Mouse (Mus musculus) myocyte (in vitro differentiated cells): ENCODE data around the gene Sox5. TPM values are rescaled to one million over a fixed set of nuclear protein-coding genes. Genes with fewer than 3 reads are reported as not detected.

Source experiments
- H3K27me3 ChIP-seq: one replicate; pipeline ENCODE4 v1.6.1; 2011; ENCODE audit not compliant: control insufficient read depth, insufficient read depth, insufficient read length
- H3K36me3 ChIP-seq: one replicate; pipeline ENCODE4 v1.6.1; 2011; ENCODE audit not compliant: control insufficient read depth, insufficient read depth
- H3K4me2 ChIP-seq: one replicate; pipeline ENCODE4 v1.6.1; 2011; ENCODE audit warnings: low read depth, control low read depth
- H3K4me3 ChIP-seq: one replicate; pipeline ENCODE4 v1.5.1; 2011; ENCODE audit warnings: mild to moderate bottlenecking, control low read depth, moderate library complexity
- H3K79me2 ChIP-seq: one replicate; pipeline ENCODE4 v1.6.1; 2011; ENCODE audit not compliant: control insufficient read depth, insufficient read depth
- H3ac ChIP-seq: one replicate; pipeline ENCODE4 v1.6.1; 2011; ENCODE audit not compliant: control insufficient read depth, insufficient read length
- CEBPB ChIP-seq: IDR thresholded peaks from 2 replicates; pipeline ENCODE4 v1.6.1; 2011; ENCODE audit warnings: mild to moderate bottlenecking, moderate library complexity; ENCODE audit not compliant: poor library complexity, insufficient read depth, severe bottlenecking
- E2F4 ChIP-seq: IDR thresholded peaks from one replicate; pipeline ENCODE4 v1.6.1; 2011; ENCODE audit warnings: mild to moderate bottlenecking, control low read depth, moderate library complexity; ENCODE audit not compliant: insufficient read depth
- MAX ChIP-seq: IDR thresholded peaks from one replicate; pipeline ENCODE4 v1.6.1; 2011; ENCODE audit warnings: low read depth, mild to moderate bottlenecking, control low read depth
- MYOD1 ChIP-seq, 3 experiments: IDR thresholded peaks; one replicate each; pipeline ENCODE4 v1.6.1; 2011; ENCODE audit warnings: control low read depth in 2 of 3, low read depth in 2 of 3, mild to moderate bottlenecking in 2 of 3, moderate library complexity in 1 of 3; ENCODE audit not compliant: insufficient read length in 2 of 3, control insufficient read depth in 1 of 3
- MYOG ChIP-seq, 3 experiments: IDR thresholded peaks; one replicate each; pipeline ENCODE4 v1.6.1; 2011; ENCODE audit warnings: control low read depth in 2 of 3, low read depth in 2 of 3, mild to moderate bottlenecking in 2 of 3; ENCODE audit not compliant: insufficient read length in 2 of 3, control insufficient read depth in 1 of 3, insufficient read depth in 1 of 3
- POLR2A ChIP-seq: IDR thresholded peaks from one replicate; pipeline ENCODE4 v1.6.1; 2011; ENCODE audit warnings: low read depth, mild to moderate bottlenecking, control low read depth, moderate library complexity; ENCODE audit not compliant: insufficient read length
- POLR2AphosphoS2 ChIP-seq: IDR thresholded peaks from one replicate; pipeline ENCODE4 v1.6.1; 2011; ENCODE audit warnings: low read depth, control low read depth; ENCODE audit not compliant: insufficient read length
- REST ChIP-seq: IDR thresholded peaks from one replicate; pipeline ENCODE4 v1.6.1; 2011; ENCODE audit warnings: mild to moderate bottlenecking, control low read depth, moderate library complexity; ENCODE audit not compliant: insufficient read depth, insufficient read length
- SRF ChIP-seq: IDR thresholded peaks from one replicate; pipeline ENCODE4 v1.6.1; 2011; ENCODE audit warnings: low read depth; ENCODE audit not compliant: control insufficient read depth, insufficient read length
- TCF12 ChIP-seq: IDR thresholded peaks from one replicate; pipeline ENCODE4 v1.6.1; 2011; ENCODE audit warnings: mild to moderate bottlenecking, control low read depth; ENCODE audit not compliant: poor library complexity, insufficient read depth, severe bottlenecking
- TCF3 ChIP-seq: IDR thresholded peaks from one replicate; pipeline ENCODE4 v1.6.1; 2011; ENCODE audit warnings: low read depth, control low read depth; ENCODE audit not compliant: insufficient read length
- USF1 ChIP-seq: IDR thresholded peaks from one replicate; pipeline ENCODE4 v1.6.1; 2011; ENCODE audit warnings: low read depth, mild to moderate bottlenecking, control low read depth, moderate library complexity
- polyA plus RNA-seq: library from polyadenylated mRNA; unstranded; fragments of >200 nt; fragmentation: generic; extraction: Trizol; gene quantifications from one replicate; pipeline ENCODE4 v1.2.1, GENCODE M21; 2012; ENCODE audit warnings: missing spikeins

Gene Sox5
- polyA plus RNA-seq, 1 experiment: 0.50 TPM

GRCm38 (mm10) chr6:144297131-144297530, 484.6 kb downstream of the Sox5 start:
- Histone ChIP-seq H3ac (no peak overlapping the region), H3K36me3 (no peaks in the 10 kb centered on the region)
- TF ChIP-seq MYOD1 (IDR thresholded peaks at IDR 0.05; ENCODE audit: control insufficient read depth in 1 of 3, insufficient read length in 2 of 3, low read depth in 2 of 3): no peak
- TF ChIP-seq TCF3: no peak
- no peak for TF ChIP-seq TCF12
- no peak for TF ChIP-seq POLR2A
- TF ChIP-seq CEBPB: no peak
- no peak for TF ChIP-seq SRF
- no peak for TF ChIP-seq USF1

GRCm38 (mm10) chr6:144291526-144291925, 490.3 kb downstream of the Sox5 start:
- Histone ChIP-seq H3K27me3 (no peaks in the 10 kb centered on the region), H3K36me3 (no peaks in the 10 kb centered on the region), H3K79me2 (no peaks in the 10 kb centered on the region), H3K4me3 (no peak overlapping the region), H3ac (no peak overlapping the region), H3K4me2 (no peak overlapping the region)
- TF ChIP-seq SRF: no peak
- no peak for TF ChIP-seq POLR2A
- no peak for TF ChIP-seq TCF12
- no peak for TF ChIP-seq MAX
- no peak for TF ChIP-seq MYOD1 (IDR thresholded peaks at IDR 0.05; ENCODE audit: control insufficient read depth in 1 of 3, insufficient read length in 2 of 3, low read depth in 2 of 3)
- no peak for TF ChIP-seq REST
- no peak for TF ChIP-seq USF1

More at GRCm38 (mm10) chr6:144297131-144297530, 484.6 kb downstream of the Sox5 start:
- H3K4me3 ChIP-seq: no peak overlapping the region
- no peaks in the 10 kb centered on the region for H3K79me2 ChIP-seq
- H3K4me2 ChIP-seq: no peak overlapping the region
- H3K27me3 ChIP-seq: no peaks in the 10 kb centered on the region

- no peaks in the 10 kb centered on the region for H3K27me3 ChIP-seq
- H3K4me2 ChIP-seq: no peak overlapping the region
- no peaks in the 10 kb centered on the region for H3K36me3 ChIP-seq
- TF ChIP-seq MAX (no peak), MYOD1 (IDR thresholded peaks at IDR 0.05; ENCODE audit: control insufficient read depth in 1 of 3, insufficient read length in 2 of 3, low read depth in 2 of 3) (no peak), E2F4 (no peak), POLR2AphosphoS2 (no peak), USF1 (no peak), TCF12 (no peak), CEBPB (no peak), POLR2A (no peak), MYOG (IDR thresholded peaks at IDR 0.05; ENCODE audit: control insufficient read depth in 1 of 3, insufficient read depth in 1 of 3, insufficient read length in 2 of 3, low read depth in 2 of 3) (no peak), SRF (no peak), TCF3 (no peak), REST (no peak)
- H3K79me2 ChIP-seq: no peaks in the 10 kb centered on the region
- H3K4me3 ChIP-seq: no peak overlapping the region
- H3ac ChIP-seq: no peak overlapping the region
Measured at GRCm38 (mm10) chr6:144286122-144286521, 495.7 kb downstream of the Sox5 start.

- Histone ChIP-seq H3K79me2 (no peaks in the 10 kb centered on the region), H3K4me3 (no peak overlapping the region), H3K4me2 (no peak overlapping the region), H3K36me3 (no peaks in the 10 kb centered on the region), H3ac (no peak overlapping the region), H3K27me3 (no peaks in the 10 kb centered on the region)
- no peak for TF ChIP-seq REST
- no peak for TF ChIP-seq POLR2A
- TF ChIP-seq TCF12: no peak
- TF ChIP-seq MAX: no peak
- TF ChIP-seq TCF3: no peak
- no peak for TF ChIP-seq MYOD1 (IDR thresholded peaks at IDR 0.05; ENCODE audit: control insufficient read depth in 1 of 3, insufficient read length in 2 of 3, low read depth in 2 of 3)
- TF ChIP-seq POLR2AphosphoS2: no peak
- TF ChIP-seq USF1: no peak
- no peak for TF ChIP-seq CEBPB
- no peak for TF ChIP-seq MYOG (IDR thresholded peaks at IDR 0.05; ENCODE audit: control insufficient read depth in 1 of 3, insufficient read depth in 1 of 3, insufficient read length in 2 of 3, low read depth in 2 of 3)
- no peak for TF ChIP-seq SRF
- TF ChIP-seq E2F4: no peak
Measured at GRCm38 (mm10) chr6:144283191-144283590, 498.6 kb downstream of the Sox5 start.

- no peak overlapping the region for H3K4me2 ChIP-seq
Measured at GRCm38 (mm10) chr6:144282756-144283155, 499.0 kb downstream of the Sox5 start.

More at GRCm38 (mm10) chr6:144282756-144283155, 499.0 kb downstream of the Sox5 start:
- TF ChIP-seq POLR2AphosphoS2 (no peak), CEBPB (no peak), SRF (no peak), MYOD1 (IDR thresholded peaks at IDR 0.05; ENCODE audit: control insufficient read depth in 1 of 3, insufficient read length in 2 of 3, low read depth in 2 of 3) (no peak), REST (no peak), E2F4 (no peak), MYOG (IDR thresholded peaks at IDR 0.05; ENCODE audit: control insufficient read depth in 1 of 3, insufficient read depth in 1 of 3, insufficient read length in 2 of 3, low read depth in 2 of 3) (no peak), USF1 (no peak), TCF3 (no peak), TCF12 (no peak), POLR2A (no peak), MAX (no peak)
- H3K27me3 ChIP-seq: no peaks in the 10 kb centered on the region
- H3K79me2 ChIP-seq: no peaks in the 10 kb centered on the region
- no peak overlapping the region for H3K4me3 ChIP-seq
- H3ac ChIP-seq: no peak overlapping the region
- no peaks in the 10 kb centered on the region for H3K36me3 ChIP-seq
